Mouse (Mus musculus) liver, adult 2 months (tissue): ENCODE measurements around the gene Galk1.

Experiments
- CTCF ChIP-seq: fragments of 200-500 bp; IDR thresholded peaks from 2 replicates; pipeline ENCODE4 v1.5.1; 2011; ENCODE audit warnings: low read depth, low read length, control low read depth
- POLR2A ChIP-seq: fragments of 200-500 bp; IDR thresholded peaks from 2 replicates; pipeline ENCODE4 v1.6.1; 2011; ENCODE audit warnings: low read length, control low read depth; ENCODE audit not compliant: insufficient read depth; ENCODE audit errors: extremely low read depth

GRCm38 (mm10) chr11:116008411-116008810 lies 4.1 kb downstream of the Galk1 start:
- TF ChIP-seq POLR2A (no peak), CTCF (no peak)
